ENCODE assay signal across 17 mouse cellular contexts in genomic region chr3:142495146-142495655, GRCm38 (mm10). TPM values are rescaled to one million over a fixed set of nuclear protein-coding genes. Genes with fewer than 3 reads are reported as not detected.
"Had no signal": no experiment of that assay in that cellular context is flagged by ENCODE, and none has a peak within 500 bp of the region (broad histone marks: within the 10 kb centered on the region; RNA-seq: fewer than 3 reads in every experiment).

No protein-coding gene starts in this region.

- H3K4me2 ChIP-seq: lung, embryonic 15.5 days; midbrain, embryonic 12.5 days; midbrain, embryonic 15.5 days; neural tube, embryonic 12.5 days; stomach, embryonic 15.5 days had no signal

- H3K9ac ChIP-seq: liver, postnatal 0 days; lung, embryonic 15.5 days; midbrain, embryonic 12.5 days; midbrain, embryonic 15.5 days; neural tube, embryonic 12.5 days; stomach, embryonic 15.5 days had no signal

- H3K36me3 ChIP-seq: lung, embryonic 15.5 days; midbrain, embryonic 12.5 days; midbrain, embryonic 15.5 days; neural tube, embryonic 12.5 days; stomach, embryonic 15.5 days had no signal

- H3K4me3 ChIP-seq: lung, embryonic 15.5 days; megakaryocyte, embryonic 14.5 days; midbrain, embryonic 12.5 days; midbrain, embryonic 15.5 days; neural tube, embryonic 12.5 days; stomach, embryonic 15.5 days had no signal

- H3K27me3 ChIP-seq: midbrain, embryonic 12.5 days; midbrain, embryonic 15.5 days; neural tube, embryonic 12.5 days; stomach, embryonic 15.5 days had no signal

- H3K27ac ChIP-seq: lung, embryonic 15.5 days; macrophage; midbrain, embryonic 12.5 days; midbrain, embryonic 15.5 days; neural tube, embryonic 12.5 days; stomach, embryonic 15.5 days; stomach, postnatal 0 days had no signal

- DNase-seq: liver, postnatal 0 days; lung, adult 2 months; lung, postnatal 14 days; lung, postnatal 36 days; right cerebral cortex, postnatal 14 days; thymus, adult 2 months; thymus, postnatal 25 days; thymus, postnatal 4 days had no signal

- H3K9me3 ChIP-seq: lung, embryonic 15.5 days; megakaryocyte, embryonic 14.5 days; midbrain, embryonic 12.5 days; midbrain, embryonic 15.5 days; neural tube, embryonic 12.5 days; stomach, embryonic 15.5 days had no signal

- H3K4me1 ChIP-seq: midbrain, embryonic 15.5 days; neural tube, embryonic 12.5 days had no signal

- ATAC-seq: liver, postnatal 0 days; lung, postnatal 0 days; midbrain, embryonic 15.5 days had no signal

RNA-seq across cellular contexts. Expression of gene Gbp5, which starts 1.4 kb away (rescaled TPM):
- polyA plus RNA-seq: midbrain, embryonic 12.5 days; neural tube, embryonic 12.5 days had no signal
